Mouse (Mus musculus) CH12.LX (cell line): ENCODE measurements around the gene Sik3. TPM values are rescaled to one million over a fixed set of nuclear protein-coding genes. Genes with fewer than 3 reads are reported as not detected.

ENCODE experiments used
- DNase-seq: peaks from one replicate; pipeline ENCODE4 v3.0.0-alpha.2; 2013; ENCODE audit errors: extremely low read depth
- H3K27ac ChIP-seq: 2 replicates; pipeline ENCODE4 v1.5.1; 2012; ENCODE audit warnings: low read depth, mild to moderate bottlenecking, control low read depth, moderate library complexity; ENCODE audit not compliant: insufficient read depth
- H3K27me3 ChIP-seq: replicated peaks from 2 replicates; pipeline ENCODE3; 2012; ENCODE audit warnings: inconsistent platforms
- H3K36me3 ChIP-seq, 2 experiments: replicated peaks in 1 of 2; 2 replicates each; pipeline versions ENCODE3 to v1.6.1; 2012; ENCODE audit warnings: inconsistent platforms in 1 of 2, low read length in 1 of 2, mild to moderate bottlenecking in 1 of 2, mixed read lengths in 1 of 2, moderate library complexity in 1 of 2; ENCODE audit not compliant: control insufficient read depth in 1 of 2, insufficient read depth in 1 of 2
- H3K4me1 ChIP-seq, 2 experiments: 2 replicates each; pipeline ENCODE4 v1.6.1; 2012; ENCODE audit warnings: inconsistent platforms in 1 of 2, moderate library complexity in 1 of 2; ENCODE audit not compliant: insufficient read depth in 2 of 2, control insufficient read depth in 1 of 2
- H3K4me2 ChIP-seq: 2 replicates; pipeline ENCODE4 v1.6.1; 2012; ENCODE audit warnings: low read depth, mild to moderate bottlenecking, control low read depth; ENCODE audit not compliant: poor library complexity, insufficient read depth, severe bottlenecking
- H3K4me3 ChIP-seq, 3 experiments: fragments of 150-350 bp in 1 of 3; sonication (generic) in 1 of 3; replicated peaks in 1 of 3; 2 replicates each; pipeline versions ENCODE3 to v1.5.1; 2011 to 2012; ENCODE audit warnings: low read depth in 2 of 3, low read length in 2 of 3, mild to moderate bottlenecking in 2 of 3, moderate library complexity in 2 of 3, control low read depth in 1 of 3, improper control_type of control experiment in 1 of 3, inconsistent platforms in 1 of 3, mixed read lengths in 1 of 3; ENCODE audit not compliant: poor library complexity in 1 of 3
- H3K79me2 ChIP-seq: replicated peaks from 2 replicates; pipeline ENCODE4 v1.6.1; 2012; ENCODE audit warnings: mild to moderate bottlenecking, moderate library complexity; ENCODE audit not compliant: control insufficient read depth, poor library complexity, insufficient read depth, severe bottlenecking; ENCODE audit errors: extremely low read depth
- H3K9ac ChIP-seq: 2 replicates; pipeline ENCODE4 v1.6.1; 2012; ENCODE audit warnings: low read depth, mild to moderate bottlenecking, control low read depth, moderate library complexity; ENCODE audit not compliant: insufficient read depth
- H3K9me3 ChIP-seq: replicated peaks from 2 replicates; pipeline ENCODE3; 2012; ENCODE audit warnings: low read length, inconsistent platforms, mixed read lengths
- BHLHE40 ChIP-seq: IDR thresholded peaks from 2 replicates; pipeline ENCODE4 v1.6.1; 2011; ENCODE audit warnings: mild to moderate bottlenecking, low read depth, low read length, improper control_type of control experiment
- CHD1 ChIP-seq: IDR thresholded peaks from 2 replicates; pipeline ENCODE4 v1.6.1; 2012; ENCODE audit warnings: low read depth, low read length, improper control_type of control experiment, inconsistent platforms
- CHD2 ChIP-seq: IDR thresholded peaks from 2 replicates; pipeline ENCODE4 v1.6.1; 2011; ENCODE audit warnings: low read length, improper control_type of control experiment
- CTCF ChIP-seq, 2 experiments: IDR thresholded peaks in 1 of 2; conservative IDR thresholded peaks in 1 of 2; 2 replicates each; pipeline ENCODE4 v1.5.1; 2011 to 2012; ENCODE audit warnings: low read depth in 2 of 2, low read length in 2 of 2, improper control_type of control experiment in 1 of 2, inconsistent platforms in 1 of 2, mild to moderate bottlenecking in 1 of 2, moderate library complexity in 1 of 2
- E2F4 ChIP-seq: IDR thresholded peaks from 2 replicates; pipeline ENCODE4 v1.6.1; 2011; ENCODE audit warnings: low read depth, low read length, improper control_type of control experiment; ENCODE audit not compliant: insufficient replicate concordance
- EP300 ChIP-seq: IDR thresholded peaks from 2 replicates; pipeline ENCODE4 v1.6.1; 2011; ENCODE audit warnings: low read length, improper control_type of control experiment
- GABPA ChIP-seq: IDR thresholded peaks from 2 replicates; pipeline ENCODE4 v1.6.1; 2012; ENCODE audit warnings: low read depth, low read length, improper control_type of control experiment, inconsistent platforms; ENCODE audit not compliant: insufficient replicate concordance
- IRF4 ChIP-seq: IDR thresholded peaks from 2 replicates; pipeline ENCODE4 v1.6.1; 2014; ENCODE audit warnings: low read depth, mild to moderate bottlenecking, inconsistent platforms, low read length, improper control_type of control experiment
- JUN ChIP-seq: IDR thresholded peaks from 2 replicates; pipeline ENCODE4 v1.6.1; 2011; ENCODE audit warnings: low read depth, mild to moderate bottlenecking, low read length, improper control_type of control experiment, moderate library complexity; ENCODE audit not compliant: insufficient read depth
- JUND ChIP-seq: conservative IDR thresholded peaks from 2 replicates; pipeline ENCODE4 v1.6.1; 2011; ENCODE audit warnings: low read depth, low read length, improper control_type of control experiment
- MAX ChIP-seq: IDR thresholded peaks from 2 replicates; pipeline ENCODE4 v1.6.1; 2011; ENCODE audit warnings: low read length, improper control_type of control experiment
- MAZ ChIP-seq: IDR thresholded peaks from 2 replicates; pipeline ENCODE4 v1.6.1; 2012; ENCODE audit warnings: low read depth, mild to moderate bottlenecking, inconsistent platforms, low read length, improper control_type of control experiment, moderate library complexity
- MXI1 ChIP-seq: IDR thresholded peaks from 2 replicates; pipeline ENCODE4 v1.6.1; 2011; ENCODE audit warnings: mild to moderate bottlenecking, low read depth, low read length, improper control_type of control experiment
- MYC ChIP-seq: IDR thresholded peaks from 2 replicates; pipeline ENCODE4 v1.6.1; 2011; ENCODE audit warnings: low read depth, mild to moderate bottlenecking, improper control_type of control experiment, low read length
- NRF1 ChIP-seq: IDR thresholded peaks from 2 replicates; pipeline ENCODE4 v1.6.1; 2014; ENCODE audit warnings: low read depth, mild to moderate bottlenecking, inconsistent platforms, low read length, improper control_type of control experiment, moderate library complexity
- PAX5 ChIP-seq: IDR thresholded peaks from 2 replicates; pipeline ENCODE4 v1.6.1; 2012; ENCODE audit warnings: low read length, inconsistent platforms, mixed read lengths
- POLR2A ChIP-seq: IDR thresholded peaks from 2 replicates; pipeline ENCODE4 v1.6.1; 2011; ENCODE audit warnings: low read depth, mild to moderate bottlenecking, improper control_type of control experiment, low read length
- POLR2AphosphoS2 ChIP-seq: IDR thresholded peaks from 2 replicates; pipeline ENCODE4 v1.6.1; 2011; ENCODE audit warnings: low read depth, low read length, improper control_type of control experiment
- RCOR1 ChIP-seq: conservative IDR thresholded peaks from 2 replicates; pipeline ENCODE4 v1.6.1; 2012; ENCODE audit warnings: low read depth, mild to moderate bottlenecking, inconsistent platforms, low read length, improper control_type of control experiment
- SIN3A ChIP-seq: IDR thresholded peaks from 2 replicates; pipeline ENCODE4 v1.6.1; 2012; ENCODE audit warnings: low read length, improper control_type of control experiment, inconsistent platforms
- UBTF ChIP-seq: IDR thresholded peaks from 2 replicates; pipeline ENCODE4 v1.6.1; 2012; ENCODE audit warnings: low read depth, mild to moderate bottlenecking, inconsistent platforms, low read length, improper control_type of control experiment, moderate library complexity
- USF1 ChIP-seq: IDR thresholded peaks from 2 replicates; pipeline ENCODE4 v1.6.1; 2014; ENCODE audit warnings: low read depth, mild to moderate bottlenecking, inconsistent platforms, low read length, improper control_type of control experiment
- USF2 ChIP-seq: conservative IDR thresholded peaks from 2 replicates; pipeline ENCODE4 v1.6.1; 2011; ENCODE audit warnings: low read depth, low read length, improper control_type of control experiment
- ZNF384 ChIP-seq: IDR thresholded peaks from 2 replicates; pipeline ENCODE4 v1.6.1; 2012; ENCODE audit warnings: low read depth, low read length, improper control_type of control experiment, inconsistent platforms
- dilution Hi-C: fragments of 300-500 bp; cut with MboI; formaldehyde crosslinking; loops from 2 replicates; pipeline ENCODE4 v1.14.3; 2020; ENCODE audit warnings: low sequenced_read_pairs; ENCODE audit not compliant: extremely low pct_unique_long_range_greater_than_20kb, extremely low pct_ligation_motif_present
- in situ Hi-C: fragments of 300-500 bp; cut with MboI; formaldehyde crosslinking; loops from 3 replicates; pipeline ENCODE4 v1.14.3; 2019; ENCODE audit warnings: low sequenced_read_pairs, low pct_ligation_motif_present, low pct_unique_long_range_greater_than_20kb, mixed read lengths
- polyA plus RNA-seq: library from polyadenylated mRNA; unstranded; fragments of >175 nt; gene quantifications from 2 replicates; pipeline ENCODE4 v1.2.1, GENCODE M21; 2012; ENCODE audit warnings: low read depth; ENCODE audit not compliant: insufficient read length
- total RNA-seq, 2 experiments: library from RNA; depleted of rRNA; stranded (reverse); fragments of 300-350 nt in 1 of 2; fragments of >200 nt in 1 of 2; gene quantifications; 2 replicates each; pipeline ENCODE4 v1.2.3; 2012 to 2014

The Sik3 gene
- total and polyA plus RNA-seq, 3 experiments: 14.9 to 29.8 (median 21.4) TPM

GRCm38 (mm10) chr9:46156711-46157110 is 144.1 kb downstream of the Sik3 start:
- no peak for DNase-seq
- 0 out of 2 replicates have a peak overlapping the region, but pooled peaks have one; percentile 16 for H3K4me2 ChIP-seq
- in situ Hi-C loops (no loop called here), dilution Hi-C loops (no loop called here)
- peak overlapping the region; percentile 4; the same call in 1 of the 2 replicates for H3K9ac ChIP-seq
- H3K36me3 ChIP-seq: peaks cover 6 to 33% of the 10 kb centered on the region in 2 experiments
- H3K27ac ChIP-seq: peak overlapping the region; percentile 71
- no peak for TF ChIP-seq POLR2AphosphoS2
- no peak for TF ChIP-seq MXI1
- TF ChIP-seq UBTF: no peak
- no peak for TF ChIP-seq EP300
- TF ChIP-seq BHLHE40: no peak
- no peak for TF ChIP-seq E2F4
- TF ChIP-seq USF1: no peak
- TF ChIP-seq SIN3A: 0 out of 2 replicates have a peak, but pooled peaks have one; percentile 33
- TF ChIP-seq IRF4: no peak
- H3K4me1 ChIP-seq: peaks cover 24 to 88% of the 10 kb centered on the region in 2 experiments
- no peaks in the 10 kb centered on the region for H3K27me3 ChIP-seq
- no peak overlapping the region for H3K4me3 ChIP-seq
- H3K9me3 ChIP-seq: no peaks in the 10 kb centered on the region
- peaks cover 3% of the 10 kb centered on the region; the same call in 1 of the 2 replicates for H3K79me2 ChIP-seq

DNA sequence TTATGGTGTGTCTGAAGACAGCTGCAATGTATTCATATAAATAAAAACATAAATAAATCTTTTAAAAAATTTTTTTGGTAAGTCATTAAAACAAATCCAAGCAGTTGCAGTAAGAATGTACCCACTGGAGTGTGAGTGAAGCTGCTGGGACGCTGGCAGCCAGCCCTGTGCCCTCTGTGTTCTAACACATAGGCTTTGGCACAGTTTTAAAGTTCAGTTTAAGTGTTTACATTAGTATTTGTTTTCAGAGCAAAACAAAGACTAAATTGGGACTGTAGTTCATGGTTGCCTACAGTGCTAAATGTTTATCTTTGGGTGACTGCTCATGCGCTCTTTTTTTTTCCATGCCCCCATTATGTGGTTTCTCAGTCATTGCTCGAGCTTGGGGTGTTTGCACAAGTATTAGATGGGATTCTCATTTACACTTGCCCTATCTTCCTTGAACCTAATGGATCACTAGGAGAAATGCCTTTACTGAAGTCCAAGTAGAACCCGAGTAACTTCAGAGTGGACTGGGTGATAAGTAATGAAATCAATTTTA is 145.7 kb downstream of the Sik3 start:
- dilution Hi-C loops (no loop called here), in situ Hi-C loops (no loop called here)
- H3K9me3 ChIP-seq: no peaks in the 10 kb centered on the region
- peak overlapping the region; percentile 52; the same call in 1 of the 2 replicates for H3K4me2 ChIP-seq
- TF ChIP-seq PAX5: no peak
- peak; percentile 65 for TF ChIP-seq EP300
- TF ChIP-seq BHLHE40: 0 out of 2 replicates have a peak, but pooled peaks have one; percentile 10
- peak; percentile 55 for TF ChIP-seq ZNF384
- H3K4me1 ChIP-seq: peaks cover 26 to 88% of the 10 kb centered on the region in 2 experiments
- no peak overlapping the region for H3K9ac ChIP-seq
- H3K36me3 ChIP-seq: peaks cover 6 to 35% of the 10 kb centered on the region in 2 experiments
- H3K79me2 ChIP-seq: no peaks in the 10 kb centered on the region; the same call in 1 of the 2 replicates
- DNase-seq: peak; percentile 31
- no peak overlapping the region for H3K4me3 ChIP-seq
- no peak overlapping the region for H3K27ac ChIP-seq
- no peaks in the 10 kb centered on the region for H3K27me3 ChIP-seq

- no peaks in the 10 kb centered on the region for H3K27me3 ChIP-seq
- H3K9ac ChIP-seq: peak overlapping the region; percentile 25; the same call in 1 of the 2 replicates
- peak overlapping the region; percentile 69 for H3K4me2 ChIP-seq
- peaks cover 6 to 38% of the 10 kb centered on the region in 2 experiments for H3K36me3 ChIP-seq
- in situ Hi-C loops: no loop called here
- no peaks in the 10 kb centered on the region for H3K9me3 ChIP-seq
- H3K27ac ChIP-seq: peak overlapping the region; percentile 59
- peaks cover 2% of the 10 kb centered on the region; the same call in 1 of the 2 replicates for H3K79me2 ChIP-seq
- no peak overlapping the region for H3K4me3 ChIP-seq
- dilution Hi-C loops: no loop called here
- peaks cover 19 to 86% of the 10 kb centered on the region in 2 experiments for H3K4me1 ChIP-seq
- DNase-seq: no peak
- TF ChIP-seq USF2 (no peak), MYC (0 out of 2 replicates have a peak, but pooled peaks have one; percentile 42), MAX (peak; percentile 12; the same call in 1 of the 2 replicates), USF1 (no peak), RCOR1 (no peak), CHD2 (no peak), GABPA (no peak), POLR2A (no peak), CTCF (conservative IDR thresholded peaks at IDR 0.05 in 1 of 2, IDR thresholded peaks at IDR 0.05 in 1 of 2; ENCODE audit: low read depth in 2 of 2, low read length in 2 of 2) (no peak), POLR2AphosphoS2 (no peak), MXI1 (no peak), NRF1 (no peak), JUND (no peak), BHLHE40 (0 out of 2 replicates have a peak, but pooled peaks have one; percentile 25), CHD1 (peak; percentile 71; the same call in 1 of the 2 replicates), JUN (no peak), MAZ (no peak)
Measured at GRCm38 (mm10) chr9:46163430-46163829, 150.8 kb downstream of the Sik3 start.
